Mouse (Mus musculus): ENCODE results near the gene Zdhhc17.

DNA sequence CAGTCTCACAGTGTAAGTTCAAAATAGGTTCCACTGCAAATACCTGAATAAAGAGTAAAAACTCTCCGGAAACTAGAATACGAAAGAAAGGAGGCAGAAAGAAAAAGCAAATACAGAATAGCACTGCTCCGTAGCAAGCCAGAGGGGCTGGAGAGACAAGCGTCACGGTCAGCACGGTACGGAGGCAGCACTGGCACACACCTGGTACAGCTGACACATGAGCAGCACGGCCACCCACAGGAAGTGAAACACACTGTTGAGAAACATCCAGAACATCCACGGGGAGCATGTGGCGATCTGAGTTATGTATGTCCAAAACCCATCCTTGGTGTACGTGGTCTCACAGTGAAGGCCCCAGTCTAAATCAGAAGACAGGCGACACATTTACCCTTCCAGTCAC, 64.0 kb downstream of the Zdhhc17 start:
- TF ChIP-seq CTCF (IDR thresholded peaks at IDR 0.05) (no peak), EP300 (IDR thresholded peaks at IDR 0.05) (no peak)

Measured in lung, postnatal 0 days (tissue).